Mouse (Mus musculus) C2C12 (cell line): ENCODE measurements around the gene Sfmbt2.

Source experiments
- CEBPB ChIP-seq: IDR thresholded peaks from one replicate; pipeline ENCODE4 v1.6.1; 2011; ENCODE audit warnings: low read depth, mild to moderate bottlenecking, control low read depth, moderate library complexity
- CTCF ChIP-seq: IDR thresholded peaks from one replicate; pipeline ENCODE4 v1.5.1; 2011; ENCODE audit not compliant: control insufficient read depth, insufficient read depth, insufficient read length
- FOSL1 ChIP-seq: IDR thresholded peaks from one replicate; pipeline ENCODE4 v1.8.0; 2011; ENCODE audit warnings: mild to moderate bottlenecking, low read length; ENCODE audit not compliant: poor library complexity, insufficient read depth, severe bottlenecking
- MAX ChIP-seq: IDR thresholded peaks from one replicate; pipeline ENCODE4 v1.6.1; 2011; ENCODE audit warnings: mild to moderate bottlenecking, control low read depth
- MYOD1 ChIP-seq: IDR thresholded peaks from one replicate; pipeline ENCODE4 v1.6.1; 2011; ENCODE audit warnings: low read depth; ENCODE audit not compliant: control insufficient read depth, insufficient read length
- MYOG ChIP-seq: IDR thresholded peaks from one replicate; pipeline ENCODE4 v1.6.1; 2011; ENCODE audit not compliant: control insufficient read depth, insufficient read length; ENCODE audit errors: extremely low read depth
- USF1 ChIP-seq: IDR thresholded peaks from one replicate; pipeline ENCODE4 v1.6.1; 2011; ENCODE audit warnings: low read depth, mild to moderate bottlenecking, control low read depth, moderate library complexity

DNA sequence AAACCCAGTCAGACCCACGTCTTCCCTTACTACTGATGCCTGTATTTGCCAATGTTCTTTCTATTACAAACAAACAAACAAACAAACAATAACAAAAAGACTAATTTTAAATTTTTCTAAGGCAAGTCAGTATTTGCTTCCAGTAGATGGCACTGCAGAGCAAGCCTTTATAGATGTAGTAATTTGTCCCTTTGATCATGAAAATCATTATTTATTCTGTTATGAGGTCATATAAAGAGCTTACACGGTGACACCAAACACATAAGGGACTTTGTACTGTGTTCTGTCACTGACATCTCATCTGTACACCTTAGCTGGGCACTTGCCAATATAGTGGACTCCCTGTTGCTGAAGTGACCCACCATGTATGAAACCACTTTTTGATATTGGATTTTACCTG is 4.0 kb upstream of the Sfmbt2 start:
- TF ChIP-seq CTCF: no peak
- no peak for TF ChIP-seq USF1
- no peak for TF ChIP-seq MYOG
- TF ChIP-seq MAX: no peak
- TF ChIP-seq CEBPB: no peak
- TF ChIP-seq MYOD1: no peak
- TF ChIP-seq FOSL1: no peak
